11 mouse cellular contexts compared by ENCODE assay signal in the genomic region with DNA sequence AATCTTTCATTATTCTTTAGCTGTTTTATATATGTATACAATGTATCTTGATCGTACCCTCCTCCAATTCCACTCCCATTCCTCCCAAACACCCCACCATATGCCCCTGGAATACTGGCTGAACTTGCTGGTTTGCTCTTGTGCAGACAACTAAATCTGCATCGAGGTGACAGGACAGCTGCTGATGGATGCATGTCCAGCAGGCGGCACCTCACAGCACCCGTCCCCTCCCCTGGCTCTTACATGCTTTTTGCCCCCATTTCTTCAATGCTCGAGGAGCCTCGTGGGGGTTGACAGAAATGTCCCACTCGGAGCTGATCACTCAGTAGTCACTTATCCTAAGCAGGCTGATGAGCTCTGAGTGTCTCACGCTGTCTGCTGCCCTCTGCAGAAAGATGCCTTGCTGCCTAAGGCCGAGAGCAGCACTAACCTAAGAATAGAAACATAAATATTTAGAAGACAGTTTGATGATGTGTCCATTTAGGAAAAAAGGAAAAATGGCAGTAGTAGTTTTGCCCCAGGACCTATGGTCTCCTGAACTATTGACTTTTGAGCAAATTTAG. TPM values are rescaled to one million over a fixed set of nuclear protein-coding genes. Genes with fewer than 3 reads are reported as not detected.
A peak's percentile ranks its signal among the peaks of the same experiment; 100 is the strongest.
DNase-seq lines count a peak whose midpoint lies in the region; ATAC-seq and TF ChIP-seq lines count a peak whose summit lies in the region.
"Had no signal": no experiment of that assay in that cellular context is flagged by ENCODE, and none has a peak within 500 bp of the region (broad histone marks: within the 10 kb centered on the region; RNA-seq: fewer than 3 reads in every experiment).

No protein-coding gene starts in this region.

- ATAC-seq in kidney, postnatal 0 days (replicated peaks; ENCODE audit: low FRiP score, low read depth): no peak
- ATAC-seq in kidney, embryonic 14.5 days (ENCODE audit: low FRiP score, low TSS enrichment): no peak

- no peaks in the 10 kb centered on the region for H3K27me3 ChIP-seq in kidney, postnatal 0 days (ENCODE audit: insufficient read depth, low read length)
- no peaks in the 10 kb centered on the region for H3K27me3 ChIP-seq in kidney, embryonic 14.5 days (ENCODE audit: control insufficient read depth, insufficient read depth, low read length)

- H3K36me3 ChIP-seq in kidney, postnatal 0 days (ENCODE audit: insufficient read depth, low read length): no peaks in the 10 kb centered on the region
- no peaks in the 10 kb centered on the region for H3K36me3 ChIP-seq in kidney, embryonic 14.5 days (ENCODE audit: control insufficient read depth, insufficient read depth, low read length)

- no peak overlapping the region for H3K27ac ChIP-seq in kidney, postnatal 0 days
- H3K27ac ChIP-seq in kidney, embryonic 14.5 days (ENCODE audit: low read depth, low read length): no peak overlapping the region

- no peak overlapping the region for H3K4me2 ChIP-seq in kidney, postnatal 0 days (ENCODE audit: low read length)
- H3K4me2 ChIP-seq in kidney, embryonic 14.5 days (replicated peaks; ENCODE audit: low read depth, low read length): no peak overlapping the region

- intact Hi-C loops in left cerebral cortex, postnatal 14 days (cut with DNase I): loop anchor here (5.0 kb wide), 1 partner anchor 233 kb away; no protein-coding TSS in a partner anchor

- WGBS in kidney, postnatal 0 days: 41% methylated on average over 9 of the region's 9 CpGs
- 47% methylated on average over 9 of the region's 9 CpGs for WGBS in kidney, embryonic 14.5 days

- no peaks in the 10 kb centered on the region for H3K9me3 ChIP-seq in kidney, postnatal 0 days (replicated peaks; ENCODE audit: low read length)
- H3K9me3 ChIP-seq in kidney, embryonic 14.5 days (ENCODE audit: control insufficient read depth, low read length): no peaks in the 10 kb centered on the region

- DNase-seq in kidney, postnatal 0 days (ENCODE audit: low spot score): peak; percentile 7
- DNase-seq in MN1 (ENCODE audit: low spot score): peak; percentile 51
- DNase-seq in adrenal gland, postnatal 25 days: peak; percentile 13
- DNase-seq in kidney, postnatal 4 days: peak; percentile 9 to 32
- no peak for DNase-seq in thymus, postnatal 0 days (ENCODE audit: low spot score)
- DNase-seq in c-Kit-positive CD71-positive TER-119-positive erythroid progenitor cells, embryonic 14.5 days (ENCODE audit: low spot score): no peak
- no peak for DNase-seq in left cerebral cortex, postnatal 14 days (ENCODE audit: low spot score in 2 of 2)
- DNase-seq: right cerebral cortex, postnatal 4 days had no signal

- no peak overlapping the region for H3K9ac ChIP-seq in kidney, postnatal 0 days (ENCODE audit: low read depth, low read length)
- H3K9ac ChIP-seq in kidney, embryonic 14.5 days (ENCODE audit: low read depth, low read length): no peak overlapping the region

- H3K4me3 ChIP-seq in kidney, postnatal 0 days (replicated peaks; ENCODE audit: low read depth, low read length): no peak overlapping the region
- H3K4me3 ChIP-seq in kidney, embryonic 14.5 days (ENCODE audit: low read length): no peak overlapping the region

- TF ChIP-seq CTCF in kidney, postnatal 0 days (IDR thresholded peaks at IDR 0.05; ENCODE audit: low read depth): peak; percentile 39; the same call in 1 of the 2 replicates

- no peaks in the 10 kb centered on the region for H3K4me1 ChIP-seq in kidney, postnatal 0 days (replicated peaks; ENCODE audit: insufficient read depth, low read length)
- no peaks in the 10 kb centered on the region for H3K4me1 ChIP-seq in kidney, embryonic 14.5 days (ENCODE audit: control insufficient read depth, insufficient read depth, low read length)

RNA-seq across cellular contexts. Expression of a gene that starts 30.3 kb away (rescaled TPM):
- polyA plus RNA-seq in kidney, postnatal 0 days (2015; fragmentation: Nextera tagmentation; extraction: Ambion mirVana): 12.8 and 14.0 TPM in 2 replicates
- 7.1 and 8.7 TPM in 2 replicates for polyA plus RNA-seq in kidney, embryonic 14.5 days (2014; fragmentation: Nextera tagmentation; extraction: Ambion mirVana)
- total RNA-seq in adrenal gland, postnatal 25 days (2021): 267 and 299 TPM in 2 replicates
- 28.8 and 30.5 TPM in 2 replicates for polyA plus RNA-seq in thymus, postnatal 0 days (2015; fragmentation: Nextera tagmentation; extraction: Ambion mirVana)
- total RNA-seq in left cerebral cortex, postnatal 14 days (2021): 10 to 100 TPM; 30.8 TPM

RNA-seq across cellular contexts. Expression of a gene that starts 45.5 kb away (rescaled TPM):
- polyA plus RNA-seq in kidney, postnatal 0 days (2015; fragmentation: Nextera tagmentation; extraction: Ambion mirVana): not detected in 2 replicates
- polyA plus RNA-seq in kidney, embryonic 14.5 days (2014; fragmentation: Nextera tagmentation; extraction: Ambion mirVana): not detected in 2 replicates
- not detected in 2 replicates for total RNA-seq in adrenal gland, postnatal 25 days (2021)
- polyA plus RNA-seq in thymus, postnatal 0 days (2015; fragmentation: Nextera tagmentation; extraction: Ambion mirVana): not detected in 2 replicates
- total RNA-seq in left cerebral cortex, postnatal 14 days (2021): not detected
- total RNA-seq: heart, postnatal 36 days; megakaryocyte-erythroid progenitor cell, adult 5-6 weeks had no signal

Comparison
In these comparisons a context has a peak if more than half of its experiments do, and no peak if none do; other contexts are left out.
1. DNase-seq: peak in kidney, postnatal 0 days (single experiment), MN1 (single experiment), adrenal gland, postnatal 25 days (single experiment) and kidney, postnatal 4 days (2 of 2); none in thymus, postnatal 0 days (single experiment), c-Kit-positive CD71-positive TER-119-positive erythroid progenitor cells, embryonic 14.5 days (single experiment) and left cerebral cortex, postnatal 14 days (0 of 2).